Mouse (Mus musculus) kidney, adult 2 months (tissue): ENCODE measurements around the gene Cox4i2.

Source experiments
- CTCF ChIP-seq: fragments of 200-500 bp; conservative IDR thresholded peaks from 2 replicates; pipeline ENCODE4 v1.5.1; 2011; ENCODE audit warnings: low read depth, mild to moderate bottlenecking, control low read depth, low read length, moderate library complexity, mixed read lengths; ENCODE audit not compliant: insufficient read depth, insufficient read length
- POLR2A ChIP-seq: fragments of 200-500 bp; IDR thresholded peaks from one replicate; pipeline ENCODE4 v1.6.1; 2011; ENCODE audit warnings: low read depth, low read length, control low read depth

- TF ChIP-seq POLR2A: no peak
- TF ChIP-seq CTCF: no peak
These were observed 37.7 kb upstream of the Cox4i2 start for GRCm38 (mm10) chr2:152716241-152716772.
